Mouse (Mus musculus): ENCODE results near the gene Msh3. TPM values are rescaled to one million over a fixed set of nuclear protein-coding genes. Genes with fewer than 3 reads are reported as not detected.

The Msh3 gene
- polyA plus RNA-seq (2014; fragmentation: Illumina TruSeq; extraction: RNeasy Lipid Tissue Mini Kit (QIAGEN cat#74804); ENCODE audit: low read depth, low replicate concordance), result 39.1 TPM

DNA sequence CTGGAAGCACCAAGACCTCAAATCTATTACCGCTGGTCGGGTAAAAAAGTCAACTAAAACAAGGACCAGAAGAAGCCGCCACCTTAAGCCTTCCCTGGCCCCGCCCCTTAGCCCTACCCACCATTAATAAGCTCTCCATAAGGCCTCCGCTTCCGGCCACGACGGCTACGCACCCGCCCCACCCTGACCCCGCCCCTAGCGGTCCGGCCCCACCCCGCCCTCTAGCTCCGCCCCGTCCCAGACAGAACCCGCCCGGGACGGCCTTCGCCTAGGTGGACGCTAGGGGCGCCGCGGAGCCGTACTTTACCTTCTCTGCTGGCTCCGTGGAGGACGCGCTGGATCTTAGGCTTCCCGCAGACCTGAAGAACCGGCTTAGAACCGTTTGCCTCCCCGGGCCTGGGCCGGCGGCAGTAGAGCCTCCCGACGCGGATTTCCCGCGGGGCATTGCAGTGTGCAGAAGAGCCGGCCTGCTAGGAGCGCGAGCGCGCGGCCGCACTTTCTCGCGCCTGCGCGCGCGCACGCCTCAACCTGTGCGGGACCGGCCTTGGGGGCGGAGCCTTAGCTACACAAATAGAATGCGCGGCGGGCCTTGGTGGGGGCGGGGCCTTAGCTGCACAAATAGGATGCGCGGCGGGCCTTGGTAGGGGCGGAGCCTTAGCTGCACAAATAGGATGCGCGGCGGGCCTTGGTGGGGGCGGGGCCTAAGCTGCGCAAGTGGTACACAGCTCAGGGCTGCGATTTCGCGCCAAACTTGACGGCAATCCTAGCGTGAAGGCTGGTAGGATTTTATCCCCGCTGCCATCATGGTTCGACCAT is at the start of gene Msh3, which contains the start of gene Dhfr:
Msh3 (minus strand) TSS at position 548 of the 816 bp plus-strand sequence.
Dhfr (plus strand) TSS at position 271 of the 816 bp plus-strand sequence.

DNA sequence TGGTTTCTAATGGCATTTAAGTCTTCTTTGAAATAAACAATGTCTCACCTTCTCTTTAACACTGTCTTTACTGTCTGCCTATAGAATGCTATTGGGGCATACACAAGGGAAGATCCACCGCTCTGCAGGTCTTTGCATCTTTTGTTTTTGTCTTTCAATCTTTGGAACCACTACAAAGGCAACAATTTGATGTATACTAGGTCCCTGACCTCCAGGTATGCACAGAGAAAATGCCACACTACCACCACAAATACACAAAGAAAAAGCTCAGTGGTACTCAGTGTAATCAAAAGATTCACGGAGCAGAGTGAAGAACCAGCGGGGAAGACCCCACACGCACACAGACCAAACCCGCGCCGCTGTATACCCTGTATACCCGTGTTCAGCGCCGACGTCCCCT is 49.1 kb downstream of the Msh3 start, which contains the start of gene Gm20379:
Gm20379 (plus strand) TSS at position 301 of the 400 bp plus-strand sequence.

Other genes starting within 250 kb of the Msh3 start
- gene Rasgrf2, start 223.3 kb downstream of the Msh3 start, polyA plus RNA-seq (2014; fragmentation: Illumina TruSeq; extraction: RNeasy Lipid Tissue Mini Kit (QIAGEN cat#74804); ENCODE audit: low read depth, low replicate concordance), result 7.0 TPM
- not detected for gene Gm20379, start 49.0 kb downstream of the Msh3 start, polyA plus RNA-seq (2014; fragmentation: Illumina TruSeq; extraction: RNeasy Lipid Tissue Mini Kit (QIAGEN cat#74804); ENCODE audit: low read depth, low replicate concordance)
- 14.4 TPM for gene Dhfr, start 277 bp downstream of the Msh3 start, polyA plus RNA-seq (2014; fragmentation: Illumina TruSeq; extraction: RNeasy Lipid Tissue Mini Kit (QIAGEN cat#74804); ENCODE audit: low read depth, low replicate concordance)
- 0.13 TPM for gene Ankrd34b, start 70.9 kb upstream of the Msh3 start, polyA plus RNA-seq (2014; fragmentation: Illumina TruSeq; extraction: RNeasy Lipid Tissue Mini Kit (QIAGEN cat#74804); ENCODE audit: low read depth, low replicate concordance)
- gene Fam151b, start 129.0 kb upstream of the Msh3 start, polyA plus RNA-seq (2014; fragmentation: Illumina TruSeq; extraction: RNeasy Lipid Tissue Mini Kit (QIAGEN cat#74804); ENCODE audit: low read depth, low replicate concordance), result 7.8 TPM
- gene Zfyve16, start 175.9 kb upstream of the Msh3 start, polyA plus RNA-seq (2014; fragmentation: Illumina TruSeq; extraction: RNeasy Lipid Tissue Mini Kit (QIAGEN cat#74804); ENCODE audit: low read depth, low replicate concordance), result 42.9 TPM
- gene Spz1, start 221.2 kb upstream of the Msh3 start, polyA plus RNA-seq (2014; fragmentation: Illumina TruSeq; extraction: RNeasy Lipid Tissue Mini Kit (QIAGEN cat#74804); ENCODE audit: low read depth, low replicate concordance), result not detected